Mouse (Mus musculus): ENCODE results near the gene Sncb. TPM values are rescaled to one million over a fixed set of nuclear protein-coding genes. Genes with fewer than 3 reads are reported as not detected.
"Not testable (repeated sequence)": the region's sequence is repeated elsewhere in the genome, so short reads cannot be mapped to it uniquely, and the experiment has no call there.

Gene Sncb
- polyA plus RNA-seq, 1 experiment from 2014 or later, result 0.37 TPM

GRCm38 (mm10) chr13:54797356-54797755 lies 31.0 kb upstream of the Sncb start:
- Histone ChIP-seq H3K36me3 (no peaks in the 10 kb centered on the region), H3K9ac (no peak overlapping the region), H3K4me1 (replicated peaks) (no peaks in the 10 kb centered on the region), H3K4me2 (no peak overlapping the region), H3K27ac (ENCODE audit: poor library complexity, severe bottlenecking) (no peak overlapping the region), H3K4me3 (no peak overlapping the region), H3K27me3 (replicated peaks) (peaks cover 60% of the 10 kb centered on the region), H3K9me3 (replicated peaks) (no peaks in the 10 kb centered on the region)
- 39% methylated on average over 4 of the region's 4 CpGs for WGBS
- ATAC-seq (ENCODE audit: insufficient number of reproducible peaks, low FRiP score), result no peak

DNA sequence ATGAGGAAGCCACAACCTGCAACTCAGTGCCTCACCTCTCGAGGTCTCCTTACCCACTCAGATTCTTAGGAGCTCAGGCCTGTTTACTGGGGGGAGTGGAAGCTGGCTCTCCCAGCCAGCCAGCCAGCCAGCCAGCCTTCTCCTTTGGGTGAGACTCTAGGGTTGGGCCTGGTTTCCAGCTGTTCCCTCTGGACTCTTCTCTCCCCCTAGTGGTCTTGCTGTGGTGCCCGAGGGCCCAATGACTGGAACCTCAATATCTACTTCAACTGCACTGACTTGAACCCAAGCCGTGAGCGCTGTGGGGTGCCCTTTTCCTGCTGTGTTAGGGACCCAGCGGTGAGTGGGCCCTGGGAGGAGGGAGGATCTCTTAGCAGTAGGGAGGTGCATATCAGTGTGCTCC lies 28.4 kb upstream of the Sncb start:
- 41% methylated on average over 5 of the region's 5 CpGs for WGBS
- H3K27me3 ChIP-seq (replicated peaks), result peaks cover 73% of the 10 kb centered on the region
- no peak for ATAC-seq (ENCODE audit: insufficient number of reproducible peaks, low FRiP score)

DNA sequence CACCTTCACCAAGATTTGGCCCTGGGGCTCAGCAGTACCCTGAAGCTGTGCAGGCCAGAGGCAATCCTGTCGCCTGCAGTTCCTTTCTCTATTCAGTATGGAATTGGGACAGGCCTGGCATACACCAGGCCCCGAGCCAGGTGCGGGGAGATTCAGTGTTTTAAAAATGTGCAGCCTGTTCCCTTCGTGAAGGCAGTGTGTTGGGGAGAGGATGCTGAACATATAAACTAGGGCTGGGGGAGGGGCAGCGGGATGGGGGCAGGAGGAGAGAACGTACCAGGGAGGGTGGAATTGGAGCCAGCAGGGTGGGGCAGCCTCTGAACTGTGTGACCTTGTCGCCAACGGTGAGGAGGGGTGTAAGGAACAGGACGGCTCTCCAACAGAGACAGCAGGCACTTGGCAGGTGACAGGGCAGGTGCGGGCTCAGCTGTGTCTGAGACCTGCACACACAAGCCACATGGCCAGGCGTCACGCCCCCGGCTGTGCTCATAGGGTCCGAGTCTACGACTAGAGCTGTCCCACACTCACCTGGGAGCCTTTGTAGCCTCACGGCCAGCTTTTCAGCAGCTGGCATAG lies 27.7 kb upstream of the Sncb start:
- Histone ChIP-seq H3K4me2 (no peak overlapping the region), H3K9ac (no peak overlapping the region), H3K27ac (ENCODE audit: poor library complexity, severe bottlenecking) (no peak overlapping the region), H3K27me3 (replicated peaks) (peaks cover 73% of the 10 kb centered on the region), H3K9me3 (replicated peaks) (no peaks in the 10 kb centered on the region), H3K4me3 (no peak overlapping the region), H3K4me1 (replicated peaks) (peaks cover 9% of the 10 kb centered on the region), H3K36me3 (no peaks in the 10 kb centered on the region)
- ATAC-seq (ENCODE audit: insufficient number of reproducible peaks, low FRiP score), result no peak
- WGBS, result 72% methylated on average over 16 of the region's 16 CpGs

More for the DNA sequence above, 28.4 kb upstream of the Sncb start:
- Histone ChIP-seq H3K9ac (no peak overlapping the region), H3K4me1 (replicated peaks) (peaks cover 5% of the 10 kb centered on the region), H3K9me3 (replicated peaks) (no peaks in the 10 kb centered on the region), H3K27ac (ENCODE audit: poor library complexity, severe bottlenecking) (no peak overlapping the region), H3K4me2 (no peak overlapping the region), H3K36me3 (no peaks in the 10 kb centered on the region), H3K4me3 (no peak overlapping the region)

- Histone ChIP-seq H3K27me3 (replicated peaks) (peaks cover 70% of the 10 kb centered on the region), H3K36me3 (no peaks in the 10 kb centered on the region), H3K4me2 (no peak overlapping the region), H3K27ac (ENCODE audit: poor library complexity, severe bottlenecking) (no peak overlapping the region), H3K4me3 (no peak overlapping the region), H3K9ac (no peak overlapping the region), H3K9me3 (replicated peaks) (no peaks in the 10 kb centered on the region), H3K4me1 (replicated peaks) (peaks cover 9% of the 10 kb centered on the region)
- no peak for ATAC-seq (ENCODE audit: insufficient number of reproducible peaks, low FRiP score)
- 11% methylated on average over 21 of the region's 21 CpGs for WGBS
These were observed 26.1 kb upstream of the Sncb start for GRCm38 (mm10) chr13:54792259-54793230.

GRCm38 (mm10) chr13:54789561-54790397 lies 23.4 kb upstream of the Sncb start:
- Histone ChIP-seq H3K9ac (peak overlapping the region; percentile 28), H3K36me3 (no peaks in the 10 kb centered on the region), H3K4me1 (replicated peaks) (peaks cover 9% of the 10 kb centered on the region), H3K27me3 (replicated peaks) (peaks cover 53% of the 10 kb centered on the region), H3K27ac (ENCODE audit: poor library complexity, severe bottlenecking) (no peak overlapping the region), H3K4me3 (peak overlapping the region; percentile 55), H3K4me2 (peak overlapping the region; percentile 94), H3K9me3 (replicated peaks) (no peaks in the 10 kb centered on the region)
- peak; percentile 23 for ATAC-seq (ENCODE audit: insufficient number of reproducible peaks, low FRiP score)
- WGBS, result 2% methylated on average over 38 of the region's 38 CpGs

- peaks cover 9% of the 10 kb centered on the region for H3K4me1 ChIP-seq (replicated peaks)
- peak within 1 kb of the TSS; percentile 94 for H3K4me2 ChIP-seq
- no peak within 1 kb of the TSS for H3K27ac ChIP-seq (ENCODE audit: poor library complexity, severe bottlenecking)
- no peaks in the 10 kb centered on the region for H3K9me3 ChIP-seq (replicated peaks)
- no peaks in the 10 kb centered on the region for H3K36me3 ChIP-seq
- H3K9ac ChIP-seq, result peak within 1 kb of the TSS; percentile 28
- H3K4me3 ChIP-seq, result peak within 1 kb of the TSS; percentile 55
- 3% methylated on average over 47 of the region's 49 CpGs for WGBS
- H3K27me3 ChIP-seq (replicated peaks), result peaks cover 45% of the 10 kb centered on the region
- peak; percentile 87 for ATAC-seq (ENCODE audit: insufficient number of reproducible peaks, low FRiP score)
These were observed 22.6 kb upstream of the Sncb start, which contains the start of gene Tspan17 for GRCm38 (mm10) chr13:54788740-54789560. Tspan17 (plus strand) TSS chr13:54789377.

DNA sequence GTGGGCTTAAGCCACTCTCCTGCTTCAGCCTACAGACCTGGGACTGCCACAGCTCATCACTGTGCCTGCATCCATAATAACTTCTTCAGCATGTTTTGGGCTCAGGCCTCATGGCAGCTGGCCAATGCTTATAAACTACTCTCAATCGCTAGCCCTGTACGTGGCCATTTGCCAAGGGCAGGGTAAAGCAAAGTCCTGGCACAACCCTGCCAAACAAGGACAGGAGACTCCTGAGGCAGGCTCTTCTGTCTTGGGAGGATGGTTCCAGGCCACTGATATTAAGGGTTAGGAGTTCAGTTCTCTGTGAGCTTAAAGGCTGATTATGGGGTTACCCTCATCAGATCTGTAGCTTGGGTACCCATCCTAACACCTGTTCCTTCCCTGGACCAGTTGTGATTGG lies 21.2 kb upstream of the Sncb start:
- H3K9me3 ChIP-seq (replicated peaks); ATAC-seq (ENCODE audit: insufficient number of reproducible peaks, low FRiP score); H3K27ac ChIP-seq (ENCODE audit: poor library complexity, severe bottlenecking); H3K4me3 ChIP-seq; H3K9ac ChIP-seq; H3K4me1 ChIP-seq (replicated peaks); H3K36me3 ChIP-seq; H3K4me2 ChIP-seq: not testable (repeated sequence)
- 67% methylated on average over 2 of the region's 2 CpGs for WGBS
- peaks cover 32% of the 10 kb centered on the region for H3K27me3 ChIP-seq (replicated peaks)

GRCm38 (mm10) chr13:54783698-54784097 lies 17.3 kb upstream of the Sncb start, which contains the start of gene Eif4e1b:
Eif4e1b (plus strand) TSS chr13:54783998.
- ATAC-seq (ENCODE audit: insufficient number of reproducible peaks, low FRiP score), result no peak

DNA sequence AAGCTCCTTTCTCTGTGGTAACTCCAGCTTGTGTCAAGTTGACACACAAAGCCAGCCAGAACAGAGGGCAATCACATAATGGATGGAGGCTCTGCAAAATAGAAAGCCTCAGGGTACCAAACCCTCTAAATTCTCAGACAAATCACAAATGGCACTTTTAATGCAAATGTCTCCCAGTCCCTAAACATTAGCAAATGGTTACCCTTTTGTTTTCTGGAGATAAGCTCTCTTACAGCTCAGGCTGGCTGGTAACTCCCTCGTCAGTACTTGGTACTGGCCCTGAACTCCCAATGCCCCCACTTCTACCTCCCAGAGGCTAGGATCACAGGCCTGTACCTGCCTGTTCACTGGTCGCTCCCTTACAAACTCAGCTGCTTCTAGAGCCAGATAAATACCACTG lies 16.8 kb upstream of the Sncb start:
- Histone ChIP-seq H3K36me3 (no peaks in the 10 kb centered on the region), H3K4me2 (no peak overlapping the region), H3K9ac (no peak overlapping the region), H3K4me3 (no peak overlapping the region), H3K27me3 (replicated peaks) (peaks cover 7% of the 10 kb centered on the region), H3K4me1 (replicated peaks) (peaks cover 3% of the 10 kb centered on the region; the same call in 1 of the 2 replicates), H3K27ac (ENCODE audit: poor library complexity, severe bottlenecking) (no peak overlapping the region), H3K9me3 (replicated peaks) (no peaks in the 10 kb centered on the region)
- no peak for ATAC-seq (ENCODE audit: insufficient number of reproducible peaks, low FRiP score)
- 37% methylated on average over 2 of the region's 2 CpGs for WGBS

More at GRCm38 (mm10) chr13:54783698-54784097, 17.3 kb upstream of the Sncb start, which contains the start of gene Eif4e1b:
- peaks cover 3% of the 10 kb centered on the region; the same call in 1 of the 2 replicates for H3K4me1 ChIP-seq (replicated peaks)
- no peaks in the 10 kb centered on the region for H3K9me3 ChIP-seq (replicated peaks)
- H3K9ac ChIP-seq, result no peak within 1 kb of the TSS
- H3K4me2 ChIP-seq, result no peak within 1 kb of the TSS
- no peaks in the 10 kb centered on the region for H3K36me3 ChIP-seq
- no peak within 1 kb of the TSS for H3K27ac ChIP-seq (ENCODE audit: poor library complexity, severe bottlenecking)
- peaks cover 7% of the 10 kb centered on the region for H3K27me3 ChIP-seq (replicated peaks)
- WGBS, result 71% methylated on average over 4 of the region's 4 CpGs
- H3K4me3 ChIP-seq, result no peak within 1 kb of the TSS

DNA sequence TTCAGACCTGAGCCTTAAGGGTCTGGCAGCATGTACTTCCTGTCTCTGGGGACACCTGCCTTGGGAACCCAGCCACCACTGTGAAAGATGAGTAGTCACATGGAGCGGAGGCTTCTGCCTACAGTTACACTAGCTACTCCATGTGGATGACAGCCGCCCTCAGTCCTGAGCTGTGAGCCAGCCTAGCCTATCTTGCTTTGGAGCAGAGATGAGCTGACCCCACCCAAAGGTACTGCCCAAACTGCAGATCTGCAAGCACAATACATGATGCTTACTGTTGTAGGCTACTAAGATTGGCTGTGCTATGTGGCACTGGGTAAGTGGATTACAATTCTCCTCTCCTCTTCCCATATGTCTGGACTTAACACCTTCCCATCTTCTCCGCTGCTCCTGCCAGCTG lies 14.7 kb upstream of the Sncb start:
- WGBS, result 78% methylated on average over 3 of the region's 3 CpGs
- Histone ChIP-seq H3K36me3 (no peaks in the 10 kb centered on the region), H3K4me1 (replicated peaks) (peaks cover 3% of the 10 kb centered on the region; the same call in 1 of the 2 replicates), H3K9ac (no peak overlapping the region), H3K9me3 (replicated peaks) (peaks cover 12% of the 10 kb centered on the region), H3K27ac (ENCODE audit: poor library complexity, severe bottlenecking) (no peak overlapping the region), H3K4me3 (no peak overlapping the region), H3K27me3 (replicated peaks) (peaks cover 1% of the 10 kb centered on the region), H3K4me2 (no peak overlapping the region)
- no peak for ATAC-seq (ENCODE audit: insufficient number of reproducible peaks, low FRiP score)

All from heart, embryonic 12.5 days (tissue).